Mouse (Mus musculus): ENCODE results near the gene Kansl1.

DNA sequence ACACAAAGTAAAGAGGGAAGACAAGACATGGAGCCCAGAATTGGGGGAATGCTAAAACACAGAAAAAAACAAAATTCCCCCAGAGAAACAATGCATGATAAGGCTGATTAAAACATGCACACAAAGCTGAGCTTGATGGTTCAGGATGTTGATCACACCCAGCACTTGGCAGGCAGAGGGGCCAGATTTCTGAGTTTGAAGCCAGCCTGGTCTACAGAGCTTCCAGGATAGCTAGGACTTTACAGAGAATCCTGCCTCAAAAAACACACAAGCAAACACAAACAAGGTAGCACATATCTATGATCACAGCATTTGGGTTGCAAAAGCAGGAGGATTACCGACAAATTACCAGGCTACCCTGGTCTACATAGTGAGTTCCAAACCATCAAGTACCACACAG is 23.6 kb downstream of the Kansl1 start:
- no peak for TF ChIP-seq CTCF (IDR thresholded peaks at IDR 0.05; ENCODE audit: insufficient read depth, low read depth, low read length)
- TF ChIP-seq POLR2A (IDR thresholded peaks at IDR 0.05; ENCODE audit: insufficient read depth, low read depth, low read length), result no peak
